Mouse (Mus musculus) erythroblast, embryonic 14.5 days (primary cell): ENCODE data around the gene Dydc2. TPM values are rescaled to one million over a fixed set of nuclear protein-coding genes. Genes with fewer than 3 reads are reported as not detected.

Experiments used
- H3K27me3 ChIP-seq: 2 replicates; pipeline ENCODE4 v1.6.1; 2012; ENCODE audit warnings: inconsistent platforms; ENCODE audit not compliant: control insufficient read depth
- H3K36me3 ChIP-seq: 2 replicates; pipeline ENCODE4 v1.6.1; 2012; ENCODE audit warnings: mild to moderate bottlenecking, inconsistent platforms; ENCODE audit not compliant: control insufficient read depth
- H3K4me1 ChIP-seq: 2 replicates; pipeline ENCODE4 v1.6.1; 2012; ENCODE audit warnings: inconsistent platforms; ENCODE audit not compliant: control insufficient read depth
- H3K4me3 ChIP-seq: replicated peaks from 2 replicates; pipeline ENCODE3; 2012; ENCODE audit warnings: moderate library complexity, mild to moderate bottlenecking, inconsistent platforms
- H3K9me3 ChIP-seq: 2 replicates; pipeline ENCODE4 v1.6.1; 2012; ENCODE audit warnings: low read length, inconsistent platforms, mixed read lengths; ENCODE audit not compliant: control insufficient read depth
- GATA1 ChIP-seq: IDR thresholded peaks from 2 replicates; pipeline ENCODE4 v1.6.1; 2012; ENCODE audit warnings: low read length, inconsistent platforms, mixed read lengths
- TAL1 ChIP-seq: IDR thresholded peaks from 3 replicates; pipeline ENCODE4 v1.6.1; 2012; ENCODE audit warnings: low read length, inconsistent platforms, mixed read lengths
- polyA plus RNA-seq: library from polyadenylated mRNA; stranded (reverse); fragments of >175 nt; gene quantifications from 2 replicates; pipeline ENCODE4 v1.2.3, GENCODE M21; 2012

Dydc2 gene
- polyA plus RNA-seq, result not detected in 2 replicates

GRCm38 (mm10) chr14:41069108-41069507 is at the start of gene Dydc2:
Gene Dydc2 (minus strand): TSS chr14:41069208.
- TF ChIP-seq TAL1 (no peak), GATA1 (no peak)
- no peaks in the 10 kb centered on the region for H3K36me3 ChIP-seq
- H3K4me1 ChIP-seq, result peaks cover 33% of the 10 kb centered on the region
- H3K4me3 ChIP-seq, result no peak within 1 kb of the TSS
- H3K27me3 ChIP-seq, result peaks cover 5% of the 10 kb centered on the region
- H3K9me3 ChIP-seq, result no peaks in the 10 kb centered on the region

DNA sequence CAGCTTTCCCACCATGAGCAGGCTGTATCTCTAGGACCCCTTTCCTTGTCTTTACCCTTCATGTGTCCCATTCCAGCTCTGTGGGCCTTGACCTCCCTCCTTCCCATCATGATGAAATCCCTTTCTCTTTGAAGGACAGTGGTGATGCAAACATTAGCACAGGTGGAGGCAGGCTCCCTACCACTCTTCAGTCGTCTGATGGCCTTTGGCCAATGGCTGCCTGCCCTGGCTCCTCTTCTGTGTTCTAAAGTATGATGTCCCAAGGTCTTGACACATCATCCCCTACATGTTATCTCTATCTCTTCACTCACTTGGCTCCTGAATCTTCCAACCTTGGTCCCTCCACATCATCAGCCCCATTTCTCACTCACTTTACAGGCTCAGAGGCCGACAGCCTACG is 47.3 kb upstream of the Dydc2 start:
- TF ChIP-seq GATA1 (no peak), TAL1 (no peak)

GRCm38 (mm10) chr14:41112944-41113343 is 43.9 kb upstream of the Dydc2 start:
- Histone ChIP-seq H3K36me3 (no peaks in the 10 kb centered on the region), H3K9me3 (no peaks in the 10 kb centered on the region), H3K4me1 (no peaks in the 10 kb centered on the region), H3K4me3 (no peak overlapping the region), H3K27me3 (no peaks in the 10 kb centered on the region)
- no peak for TF ChIP-seq GATA1
- TF ChIP-seq TAL1, result no peak

More for the DNA sequence above, 47.3 kb upstream of the Dydc2 start:
- H3K4me1 ChIP-seq, result no peaks in the 10 kb centered on the region
- H3K36me3 ChIP-seq, result no peaks in the 10 kb centered on the region; the same call in 1 of the 2 replicates
- H3K9me3 ChIP-seq, result no peaks in the 10 kb centered on the region
- no peak overlapping the region for H3K4me3 ChIP-seq
- H3K27me3 ChIP-seq, result no peaks in the 10 kb centered on the region

GRCm38 (mm10) chr14:41111031-41111668 is 42.1 kb upstream of the Dydc2 start:
- Histone ChIP-seq H3K27me3 (no peaks in the 10 kb centered on the region), H3K9me3 (no peaks in the 10 kb centered on the region), H3K36me3 (no peaks in the 10 kb centered on the region), H3K4me3 (no peak overlapping the region), H3K4me1 (no peaks in the 10 kb centered on the region)
- TF ChIP-seq TAL1, result no peak
- TF ChIP-seq GATA1, result no peak

DNA sequence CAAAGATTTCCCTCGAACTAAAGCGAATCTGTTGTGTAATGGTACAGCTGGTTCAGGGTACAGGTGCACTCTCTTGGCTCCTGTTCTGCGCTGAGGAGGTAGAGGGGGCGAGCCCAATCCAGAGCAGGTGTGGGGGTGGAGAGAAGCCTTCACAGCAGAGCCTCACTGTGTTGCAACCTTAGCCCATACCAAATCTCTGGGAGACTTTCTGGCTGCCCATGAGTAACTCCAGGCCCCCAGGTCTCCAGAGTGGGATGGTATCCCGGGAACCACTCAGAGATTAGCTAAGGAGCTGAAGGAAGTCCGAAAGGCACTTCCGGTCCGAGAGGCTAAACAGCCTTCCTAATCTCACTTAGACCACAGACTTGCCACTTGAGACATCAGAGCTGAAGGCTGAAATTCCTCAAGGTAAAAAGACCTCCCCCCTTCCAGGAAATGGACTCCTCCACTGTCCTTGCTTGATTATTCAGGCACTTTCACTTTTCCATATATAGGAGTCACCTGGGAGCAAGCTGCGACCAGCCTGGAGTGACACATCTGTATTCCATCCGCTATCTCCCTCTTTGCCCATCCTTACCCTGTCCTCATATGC is 35.9 kb upstream of the Dydc2 start, which contains the start of gene Mat1a:
TSS of gene Mat1a (plus strand) at position 183 of the 592 bp plus-strand sequence.
- TF ChIP-seq GATA1 (no peak), TAL1 (no peak)
- no peaks in the 10 kb centered on the region for H3K9me3 ChIP-seq
- peak within 1 kb of the TSS; percentile 13 for H3K4me3 ChIP-seq
- no peaks in the 10 kb centered on the region for H3K36me3 ChIP-seq
- no peaks in the 10 kb centered on the region for H3K27me3 ChIP-seq
- H3K4me1 ChIP-seq, result no peaks in the 10 kb centered on the region

- Histone ChIP-seq H3K27me3 (no peaks in the 10 kb centered on the region), H3K4me3 (no peak overlapping the region), H3K9me3 (no peaks in the 10 kb centered on the region), H3K36me3 (no peaks in the 10 kb centered on the region), H3K4me1 (no peaks in the 10 kb centered on the region)
- TF ChIP-seq GATA1 (no peak), TAL1 (no peak)
Measured at GRCm38 (mm10) chr14:41102269-41102668, 33.3 kb upstream of the Dydc2 start.

- Histone ChIP-seq H3K36me3 (no peaks in the 10 kb centered on the region), H3K4me1 (no peaks in the 10 kb centered on the region), H3K4me3 (no peak overlapping the region), H3K9me3 (no peaks in the 10 kb centered on the region), H3K27me3 (no peaks in the 10 kb centered on the region)
- TF ChIP-seq TAL1, result no peak
- TF ChIP-seq GATA1, result no peak
Measured at GRCm38 (mm10) chr14:41101242-41101641, 32.2 kb upstream of the Dydc2 start.

DNA sequence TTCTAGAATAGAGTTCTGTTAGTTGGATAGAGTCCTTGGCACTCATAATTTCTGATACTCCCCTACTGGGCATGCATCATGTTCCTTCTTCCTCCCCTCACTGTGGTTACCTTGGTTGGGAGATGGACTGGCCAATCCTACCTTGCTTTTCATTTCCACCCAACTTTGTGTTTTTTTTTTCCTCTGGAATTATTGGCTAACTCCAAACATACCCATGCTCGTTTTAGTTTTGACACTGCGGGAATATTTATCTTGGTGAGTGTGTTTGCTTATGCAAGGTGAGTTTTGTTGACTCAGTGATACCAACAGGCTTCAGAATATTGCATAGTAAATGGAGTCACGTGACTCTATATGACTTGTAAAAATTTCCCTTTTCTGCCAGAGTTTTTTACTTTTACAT is 31.7 kb upstream of the Dydc2 start:
- H3K27me3 ChIP-seq, result no peaks in the 10 kb centered on the region
- H3K4me3 ChIP-seq, result no peak overlapping the region
- H3K36me3 ChIP-seq, result no peaks in the 10 kb centered on the region
- H3K4me1 ChIP-seq, result no peaks in the 10 kb centered on the region
- H3K9me3 ChIP-seq, result no peaks in the 10 kb centered on the region
- TF ChIP-seq GATA1 (no peak), TAL1 (no peak)

DNA sequence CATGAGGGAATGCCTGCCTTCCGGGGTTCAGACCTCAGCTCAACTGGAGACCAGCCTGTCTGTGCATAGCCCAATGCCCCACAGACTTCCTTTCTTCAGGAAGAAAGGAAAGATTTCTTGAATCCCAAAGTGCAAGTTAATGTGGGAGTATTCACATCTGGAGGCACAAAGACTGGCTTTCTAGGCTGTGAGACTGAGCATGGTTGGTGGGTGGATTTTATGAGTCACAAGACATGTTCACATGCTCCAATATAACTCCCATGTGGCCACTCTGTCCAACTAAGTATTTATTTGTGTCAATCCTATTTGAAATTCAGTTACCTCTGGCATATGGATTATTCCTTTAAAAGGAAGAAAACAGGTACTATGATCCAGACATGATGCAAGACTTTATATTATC is 29.7 kb upstream of the Dydc2 start:
- no peak for TF ChIP-seq GATA1
- TF ChIP-seq TAL1, result no peak
- H3K36me3 ChIP-seq, result no peaks in the 10 kb centered on the region
- no peak overlapping the region for H3K4me3 ChIP-seq
- H3K4me1 ChIP-seq, result no peaks in the 10 kb centered on the region
- no peaks in the 10 kb centered on the region for H3K27me3 ChIP-seq
- H3K9me3 ChIP-seq, result no peaks in the 10 kb centered on the region
